Mouse (Mus musculus): ENCODE data around the gene Sptan1.

Sptan1 gene

DNA sequence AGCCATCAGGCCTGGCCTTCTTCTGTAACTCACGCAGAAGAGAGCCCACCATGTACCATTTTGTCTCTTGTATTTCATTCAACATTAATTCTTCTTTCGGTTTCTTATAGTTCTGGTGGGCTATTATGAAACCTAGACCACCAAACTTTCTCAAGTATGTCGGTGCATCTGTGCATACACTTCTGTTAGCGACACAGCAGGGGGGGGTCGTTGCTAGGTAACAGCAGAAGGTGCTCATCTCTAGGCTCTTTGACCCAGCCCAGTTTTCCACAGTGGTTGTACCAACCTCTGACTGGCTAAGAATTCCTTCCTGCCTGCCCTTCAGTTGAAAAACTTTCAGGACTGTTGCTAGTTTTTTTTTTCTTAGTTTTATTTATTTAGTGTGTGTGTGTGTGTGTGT is 93.1 kb downstream of the Sptan1 start:
- no peak for DNase-seq (ENCODE audit: inconsistent age in 2 of 2, low spot score in 1 of 2)

DNA sequence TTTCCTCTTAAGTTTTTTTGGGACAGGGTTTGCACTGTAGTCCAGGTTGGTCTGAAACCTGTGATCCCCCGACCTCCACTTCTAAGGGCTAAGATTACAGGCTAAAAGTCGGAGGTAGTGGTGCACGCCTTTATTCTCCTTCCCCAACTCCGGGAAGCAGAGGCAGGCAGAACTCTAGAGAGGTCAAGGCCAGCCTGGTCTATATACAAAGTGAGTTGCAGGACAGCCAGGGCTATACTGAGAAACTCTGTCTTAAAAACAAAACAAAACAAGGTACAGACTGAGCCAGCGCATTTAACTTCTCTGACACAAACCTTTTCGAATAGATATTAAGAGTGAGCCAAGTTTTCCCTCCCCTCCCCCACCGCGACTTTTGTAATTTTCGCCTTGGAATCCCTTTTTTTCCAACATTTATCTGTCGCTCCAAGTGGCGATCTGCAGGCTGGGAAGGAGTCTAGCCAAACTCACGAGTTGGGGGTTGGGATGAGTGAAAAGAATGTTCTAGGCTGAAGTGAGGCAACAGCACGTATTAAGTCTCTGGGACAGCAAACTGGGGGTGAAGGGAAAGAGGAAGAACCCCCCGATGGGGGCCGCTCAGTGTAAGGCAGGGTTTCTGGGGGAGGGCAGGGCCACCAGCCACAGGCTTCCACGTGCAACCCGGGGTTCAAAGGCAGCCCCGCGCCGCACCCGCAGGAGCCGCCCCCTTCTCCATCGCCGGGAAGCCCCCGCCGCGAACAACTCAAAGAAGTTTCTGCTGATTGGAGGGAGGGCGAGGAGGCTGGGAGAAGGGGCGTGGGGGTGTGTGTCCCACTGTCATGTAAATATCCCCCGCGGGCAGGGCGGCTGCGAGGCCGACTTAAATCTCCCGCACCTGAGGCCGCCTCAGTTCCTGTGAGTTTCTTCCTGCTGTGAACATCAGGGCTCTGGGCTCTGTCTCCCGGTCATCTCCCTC is 96.1 kb downstream of the Sptan1 start:
- peak; percentile 70 to 89 for DNase-seq (ENCODE audit: inconsistent age in 2 of 2, low spot score in 1 of 2)

DNA sequence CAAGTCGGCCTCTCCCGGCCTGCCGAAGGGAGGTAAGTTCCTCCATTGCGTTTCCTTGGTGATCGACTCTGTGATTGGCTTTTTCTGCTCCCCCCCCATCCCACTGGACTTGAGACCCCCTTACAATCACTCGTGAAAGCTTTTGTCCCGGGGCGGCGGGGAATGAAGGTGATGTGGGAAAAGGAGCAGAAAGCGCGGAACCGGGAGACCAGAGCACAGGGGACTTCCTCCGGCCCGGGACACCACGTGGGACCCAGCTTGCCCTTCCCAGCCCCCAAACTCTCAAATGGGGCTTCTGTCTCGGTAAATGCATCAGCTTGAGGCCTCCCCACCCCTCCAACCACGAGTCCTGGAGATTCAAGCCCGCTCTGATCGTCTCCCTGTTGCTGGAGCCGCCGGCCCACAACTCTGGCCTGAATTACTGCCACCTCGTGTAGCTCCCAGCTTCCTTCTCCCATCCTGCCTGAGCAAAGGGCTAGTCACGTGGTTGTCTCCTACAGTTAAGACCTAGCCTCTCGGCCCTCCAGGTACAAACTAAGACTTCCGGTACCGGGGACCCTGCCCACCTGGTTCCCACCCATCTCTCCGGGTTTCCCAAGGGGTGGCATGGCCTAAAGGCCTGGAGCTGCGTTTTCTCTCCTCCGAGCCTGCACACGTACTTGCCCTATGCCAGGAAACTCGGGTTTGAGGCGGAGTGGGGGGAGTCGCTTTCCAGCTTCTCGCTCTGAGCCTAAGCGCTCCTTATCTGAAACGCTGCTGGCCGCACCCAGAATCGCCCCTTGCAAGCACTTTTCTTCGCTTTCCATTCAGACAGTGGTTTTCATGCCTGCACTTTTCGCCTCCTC is 97.1 kb downstream of the Sptan1 start:
- peak; percentile 81 to 96 for DNase-seq (ENCODE audit: inconsistent age in 2 of 2, low spot score in 1 of 2)

DNA sequence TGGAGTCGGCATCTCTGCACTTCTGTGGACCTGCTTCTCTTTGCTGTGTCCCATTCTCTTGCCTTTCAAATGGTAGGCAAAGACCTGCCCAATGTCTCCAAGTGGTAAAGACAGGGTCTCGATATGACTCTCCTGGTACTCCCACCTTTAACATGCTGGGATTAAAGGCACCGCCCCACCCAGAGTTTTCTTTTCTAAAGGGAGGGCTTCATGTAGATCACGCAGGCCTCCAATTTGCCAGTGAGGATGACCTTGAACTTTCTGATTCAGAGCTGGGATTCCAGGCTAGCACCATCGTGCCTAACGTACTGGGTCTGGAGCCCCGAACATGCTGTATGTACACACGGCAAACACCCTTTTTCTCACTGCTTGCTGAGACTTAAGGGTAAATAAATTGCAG is 97.9 kb downstream of the Sptan1 start:
- DNase-seq (ENCODE audit: inconsistent age in 2 of 2, low spot score in 1 of 2), result peak; percentile 78 to 92

DNA sequence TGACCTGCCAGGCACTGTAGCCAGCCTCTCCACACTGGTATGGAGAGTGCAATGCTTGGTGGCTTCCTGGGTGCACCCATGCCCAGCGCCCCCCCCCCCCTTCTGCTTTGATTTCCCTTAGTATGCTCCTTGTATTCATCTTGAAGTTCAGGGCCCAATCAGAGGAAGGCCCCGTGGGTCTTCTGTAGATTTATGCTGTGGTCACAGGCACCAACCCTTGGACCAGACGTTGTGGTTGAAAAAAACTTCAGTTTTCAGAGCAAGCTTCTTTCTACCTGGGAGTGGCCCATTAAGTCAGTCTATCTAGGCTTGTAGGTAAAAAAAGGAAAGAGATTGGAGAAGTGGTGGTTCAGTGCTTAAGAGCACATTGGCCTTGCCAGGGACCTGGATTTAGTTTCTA is 98.4 kb downstream of the Sptan1 start:
- peak in 1 of 2 experiments; percentile 73 for DNase-seq (ENCODE audit: inconsistent age in 2 of 2, low spot score in 1 of 2)

DNA sequence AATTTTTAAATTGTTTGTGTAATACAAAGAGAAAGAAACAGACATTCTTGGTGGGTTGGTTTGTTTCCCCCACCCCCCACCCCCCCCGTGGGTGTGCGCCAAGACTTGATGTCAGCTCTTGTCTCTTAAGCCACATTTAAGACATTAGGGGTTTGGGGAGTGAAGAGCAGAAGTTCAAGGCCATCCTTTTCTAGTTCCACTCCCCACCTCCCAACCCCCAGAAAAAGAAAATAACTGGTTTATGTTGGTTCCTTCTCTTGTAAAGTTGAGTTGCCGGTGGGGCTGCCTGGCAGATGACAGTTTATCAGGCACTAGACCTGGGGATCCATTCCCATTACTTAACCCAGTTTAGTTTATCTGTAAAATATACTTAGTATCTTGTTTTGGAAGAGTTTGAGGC is 98.9 kb downstream of the Sptan1 start:
- DNase-seq (ENCODE audit: inconsistent age in 2 of 2, low spot score in 1 of 2), result peak in 1 of 2 experiments; percentile 42

DNA sequence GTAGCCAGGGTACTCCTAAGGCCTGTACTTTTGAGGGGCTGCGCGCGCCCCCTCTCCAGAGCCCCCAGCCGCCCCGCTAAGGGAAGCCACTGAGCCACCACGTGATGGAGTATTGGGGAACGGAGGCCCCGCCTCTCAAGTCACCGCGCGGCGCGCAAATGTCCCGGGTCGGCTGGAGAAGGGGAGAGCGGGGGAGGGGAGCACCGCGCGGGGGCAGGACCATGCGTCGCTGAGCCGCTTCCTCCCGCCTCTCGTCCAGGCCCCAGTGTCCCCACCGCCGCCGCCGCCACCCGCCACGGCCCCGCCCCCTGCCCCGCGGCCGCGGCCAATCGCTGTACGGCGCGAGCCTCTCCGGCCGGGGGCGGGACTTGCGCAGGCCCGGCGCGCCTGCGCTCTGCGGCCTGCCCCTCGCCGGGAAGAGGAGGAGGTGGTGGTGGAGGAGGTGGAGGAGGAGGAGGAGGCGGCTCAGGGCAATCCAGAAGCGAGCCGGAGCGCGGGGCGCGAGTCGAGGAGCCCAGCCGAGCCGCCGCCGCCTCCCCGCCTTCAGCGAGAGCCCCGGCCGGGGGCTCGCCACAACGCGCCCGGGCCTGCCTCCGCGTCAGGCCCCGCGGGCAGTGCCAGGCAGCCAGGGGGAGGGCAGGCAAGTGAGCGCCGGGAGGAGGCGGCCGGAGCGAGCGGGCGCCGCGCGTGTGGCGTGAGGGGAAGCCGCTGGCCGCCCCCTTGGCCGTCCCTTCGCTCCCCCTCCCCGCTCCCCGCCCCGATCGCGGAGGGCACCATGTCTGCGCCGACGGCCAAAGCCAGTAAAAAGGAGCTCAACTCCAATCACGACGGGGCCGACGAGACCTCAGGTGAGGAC is 100.9 kb downstream of the Sptan1 start:
- DNase-seq (ENCODE audit: inconsistent age in 2 of 2, low spot score in 1 of 2), result peak; percentile 99

DNA sequence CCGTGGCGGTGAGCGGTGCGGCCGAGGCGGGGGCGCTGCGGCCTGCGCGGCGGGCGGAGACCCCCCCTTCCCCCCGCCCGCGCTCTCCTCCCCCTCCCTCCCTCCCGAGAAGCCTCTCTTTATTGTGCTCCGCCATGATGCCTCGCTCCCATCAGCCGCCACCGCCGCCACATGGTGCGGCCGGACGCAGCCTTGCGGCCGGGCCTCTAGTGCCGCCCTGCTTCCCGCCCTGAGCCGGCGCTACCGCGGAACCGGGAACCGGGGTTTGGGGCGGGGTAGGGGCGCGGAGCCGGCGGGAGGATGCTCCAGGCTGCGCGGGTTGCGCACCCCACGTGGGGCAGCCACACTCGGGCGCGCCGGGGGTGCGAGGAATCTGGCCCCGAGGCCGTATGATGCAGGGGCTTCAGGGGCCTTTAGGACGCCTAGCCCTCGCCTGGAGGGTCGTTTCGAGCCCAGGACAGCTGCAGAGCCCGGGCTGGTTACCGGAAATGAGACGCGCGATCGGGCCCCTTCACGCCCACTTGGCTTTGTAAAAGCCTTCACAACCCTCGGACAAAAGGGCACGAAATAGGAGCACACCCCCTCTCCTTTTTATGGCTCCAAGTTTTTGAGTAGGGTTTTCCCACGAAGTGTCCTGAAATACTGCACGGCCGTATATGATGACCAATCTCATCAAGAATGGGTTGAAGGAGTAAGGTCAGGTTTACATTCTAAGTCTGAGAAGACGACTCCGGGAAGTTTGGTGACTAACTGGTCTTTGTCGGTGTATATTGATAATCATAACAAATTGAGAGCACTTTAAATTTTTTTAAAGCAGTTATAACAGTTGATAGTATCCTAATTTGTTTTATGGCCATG is 101.9 kb downstream of the Sptan1 start:
- peak; percentile 61 to 84 for DNase-seq (ENCODE audit: inconsistent age in 2 of 2, low spot score in 1 of 2)

DNA sequence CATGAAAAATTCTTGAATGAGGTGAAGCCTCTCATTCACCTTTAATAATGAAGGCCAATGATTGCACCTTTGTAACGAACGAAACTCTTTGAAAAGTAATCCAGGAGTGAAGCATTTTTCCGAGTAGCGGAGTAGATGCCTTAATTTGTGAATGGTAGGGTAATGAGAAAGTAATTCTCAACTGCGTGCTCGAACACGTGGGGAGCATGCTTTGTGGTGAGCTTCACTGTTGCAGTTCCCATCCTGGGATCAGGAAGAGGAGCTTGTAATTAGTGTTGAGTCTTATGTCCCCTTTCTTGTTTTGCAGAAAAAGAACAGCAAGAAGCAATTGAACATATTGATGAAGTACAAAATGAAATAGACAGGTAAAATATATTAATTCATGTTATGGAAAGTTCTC is 102.6 kb downstream of the Sptan1 start:
- DNase-seq (ENCODE audit: inconsistent age in 2 of 2, low spot score in 1 of 2), result peak in 1 of 2 experiments; percentile 44

DNA sequence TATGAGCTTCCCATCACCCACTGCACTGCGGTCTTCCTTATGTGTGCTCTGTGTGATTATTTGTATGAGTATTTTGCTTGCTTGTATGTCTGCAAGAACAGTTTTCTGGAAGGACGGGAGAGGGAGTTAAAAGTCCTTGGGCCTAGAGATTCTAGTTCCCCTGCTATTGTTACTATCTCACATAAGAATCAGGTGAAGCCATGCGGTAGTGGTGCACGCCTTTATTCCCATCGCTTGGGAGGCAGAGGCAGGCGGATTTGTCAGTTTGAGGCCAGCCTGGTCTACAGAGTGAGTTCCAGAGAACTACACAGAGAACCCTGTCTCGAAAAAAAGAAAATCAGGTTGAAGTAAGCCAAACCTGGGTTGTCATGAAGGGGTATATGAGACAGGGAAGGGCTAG is 107.5 kb downstream of the Sptan1 start:
- DNase-seq (ENCODE audit: inconsistent age in 2 of 2, low spot score in 1 of 2), result no peak

DNA sequence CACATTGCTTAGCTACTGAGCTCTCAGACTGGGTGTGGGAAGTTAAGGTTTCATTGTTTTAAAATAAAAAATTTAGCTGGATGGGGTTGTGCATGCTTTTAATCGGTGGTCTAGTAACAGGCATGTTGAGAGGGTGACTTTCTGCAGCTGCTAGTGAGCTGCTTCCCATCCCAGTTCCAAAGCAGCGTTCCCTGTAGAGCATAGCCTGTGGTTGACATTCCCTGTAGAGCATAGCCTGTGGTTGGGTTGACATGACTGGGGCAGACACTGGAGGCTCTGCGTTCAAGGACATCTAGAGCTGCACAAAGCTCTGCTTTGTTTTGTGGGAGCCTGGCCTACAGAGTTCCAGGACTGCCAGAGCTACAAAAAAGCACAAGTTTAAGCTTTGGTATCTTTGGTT is 107.9 kb downstream of the Sptan1 start:
- DNase-seq (ENCODE audit: inconsistent age in 2 of 2, low spot score in 1 of 2), result no peak

DNA sequence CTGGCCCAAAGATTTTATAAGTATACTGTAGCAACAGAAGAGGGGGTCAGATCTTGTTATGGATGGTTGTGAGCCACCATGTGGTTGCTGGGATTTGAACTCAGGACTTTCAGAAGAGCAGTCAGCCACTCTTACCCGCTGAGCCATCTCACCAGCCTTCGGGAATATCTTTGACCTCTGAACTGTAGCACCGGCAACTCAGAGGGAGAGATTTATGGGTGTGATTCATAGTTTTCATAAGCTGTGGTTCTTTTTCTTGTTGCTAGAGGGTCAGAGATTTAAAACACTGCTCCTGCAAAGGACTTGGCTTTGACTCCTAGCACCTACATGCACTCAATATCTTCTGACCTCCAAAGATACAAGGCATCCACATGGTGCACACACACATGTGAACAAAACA is 110.3 kb downstream of the Sptan1 start:
- DNase-seq (ENCODE audit: inconsistent age in 2 of 2, low spot score in 1 of 2), result peak; percentile 49 to 80

DNA sequence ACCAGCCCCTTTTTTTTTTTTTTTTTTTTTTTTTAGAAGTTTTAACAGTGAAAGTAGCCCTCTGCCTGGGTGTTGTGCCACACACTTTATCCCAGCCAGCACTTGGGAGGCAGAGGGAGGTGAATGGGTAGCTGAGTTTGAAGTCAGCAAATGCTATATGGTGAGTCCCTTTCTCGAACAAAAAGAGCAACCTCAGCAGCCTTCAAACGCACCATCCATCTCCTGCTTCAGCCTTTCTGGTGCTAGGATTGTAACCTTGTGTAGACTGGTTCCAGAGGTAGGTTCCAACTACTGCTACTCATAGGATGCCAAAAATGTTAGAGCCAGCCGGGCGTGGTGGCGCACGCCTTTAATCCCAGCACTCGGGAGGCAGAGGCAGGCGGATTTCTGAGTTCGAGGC is 111.1 kb downstream of the Sptan1 start:
- no peak for DNase-seq (ENCODE audit: inconsistent age in 2 of 2, low spot score in 1 of 2)

DNA sequence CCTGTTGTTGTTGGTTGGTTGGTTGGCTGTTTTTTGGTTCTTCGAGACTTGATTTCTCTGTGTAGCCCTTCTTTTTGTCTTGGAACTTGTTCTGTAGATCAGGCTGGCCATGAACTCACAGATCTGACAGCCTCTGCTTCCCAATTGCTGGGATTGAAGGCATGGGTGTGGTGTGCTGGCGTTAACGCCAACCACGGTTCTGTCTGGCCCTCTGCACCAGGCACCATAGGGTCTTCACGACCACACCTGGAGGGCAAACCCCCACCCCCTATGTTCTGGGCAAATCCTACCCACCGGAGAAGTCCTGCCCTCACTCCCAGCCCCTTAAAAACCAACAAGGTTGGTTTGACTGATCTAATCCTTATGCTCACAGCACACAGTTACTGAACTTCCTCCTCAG is 111.6 kb downstream of the Sptan1 start:
- DNase-seq (ENCODE audit: inconsistent age in 2 of 2, low spot score in 1 of 2), result no peak

DNA sequence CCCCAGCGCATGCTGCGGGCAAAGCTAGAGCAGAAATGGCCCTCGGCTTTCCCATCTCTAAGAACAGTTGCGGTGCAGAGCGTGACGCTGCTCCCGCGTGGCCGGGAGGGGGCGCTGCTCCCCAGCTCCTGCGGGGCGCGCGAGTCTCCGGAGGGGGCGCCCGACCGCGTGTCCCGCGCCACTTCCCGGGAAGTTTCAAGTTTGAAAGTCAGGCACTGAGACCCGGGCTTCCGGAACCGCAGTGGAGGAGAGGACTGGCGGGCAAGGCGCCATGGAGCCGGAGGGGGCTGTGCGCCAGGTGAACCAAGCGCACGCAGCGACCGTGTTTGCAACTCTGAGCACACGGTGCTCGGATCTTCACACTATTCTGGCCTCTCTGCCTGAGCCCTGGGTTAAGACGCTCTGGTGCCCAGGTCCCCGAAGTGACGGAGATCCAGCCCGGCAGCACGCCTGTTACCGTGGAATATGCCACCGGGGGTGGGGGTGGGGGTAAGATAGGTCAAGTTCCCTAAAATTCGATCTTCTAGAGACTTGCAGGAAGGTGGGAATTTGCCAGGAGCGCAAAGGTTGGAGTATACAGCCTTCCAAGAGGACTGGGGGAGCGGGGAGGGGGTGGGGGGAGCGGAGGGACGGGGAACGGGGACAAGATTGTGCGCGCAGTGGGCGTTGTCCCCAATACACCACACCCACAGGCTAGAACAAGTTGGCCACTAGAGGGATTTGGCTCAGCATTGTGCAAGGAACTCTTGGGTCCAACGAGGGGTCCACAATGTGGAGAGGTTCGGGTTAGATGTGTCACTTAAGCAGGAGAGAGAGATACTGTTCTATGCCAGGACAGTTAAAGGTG is 112.4 kb downstream of the Sptan1 start, which contains the start of gene Pkn3:
TSS of gene Pkn3 (plus strand) at position 183 of the 847 bp plus-strand sequence.
- DNase-seq (ENCODE audit: inconsistent age in 2 of 2, low spot score in 1 of 2), result peak; percentile 91 to 96

DNA sequence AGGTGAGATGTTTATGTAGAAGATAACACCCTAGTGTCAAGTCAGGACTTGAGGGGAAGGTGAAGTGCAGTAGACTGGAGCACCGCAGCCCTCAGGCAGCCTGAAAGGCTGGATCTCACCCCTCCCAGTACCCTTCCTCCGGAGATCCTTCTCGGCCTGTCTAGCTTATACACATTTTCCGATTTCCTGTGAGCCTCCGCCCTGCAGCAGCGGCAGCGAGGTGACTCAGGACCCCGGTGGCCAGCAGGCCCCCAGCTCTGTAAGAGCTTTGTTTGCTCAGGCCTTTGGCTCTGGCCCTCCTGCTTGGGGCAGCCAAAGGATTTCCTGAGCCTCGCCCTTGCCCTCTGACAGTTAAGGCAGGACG is 113.0 kb downstream of the Sptan1 start:
- DNase-seq (ENCODE audit: inconsistent age in 2 of 2, low spot score in 1 of 2), result no peak

DNA sequence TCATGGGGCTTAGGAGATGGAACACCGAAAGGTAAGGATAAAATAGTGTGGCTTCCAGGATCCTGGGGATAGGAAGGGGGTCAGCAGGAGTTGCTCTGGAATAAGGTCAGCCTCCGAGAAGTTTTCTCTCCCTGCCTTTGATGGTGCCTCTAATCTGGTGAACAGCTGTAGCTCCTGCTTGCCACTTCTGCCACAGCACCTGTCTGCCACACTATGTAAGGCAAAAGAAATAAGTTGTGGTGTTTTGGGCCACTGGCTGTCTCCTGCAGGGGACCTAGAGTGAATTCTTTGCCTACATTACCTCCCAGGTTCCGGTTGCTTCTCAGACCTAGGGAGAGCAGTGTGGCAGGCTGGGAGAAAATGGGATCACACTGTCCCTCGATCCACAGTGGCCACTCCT is 113.4 kb downstream of the Sptan1 start:
- no peak for DNase-seq (ENCODE audit: inconsistent age in 2 of 2, low spot score in 1 of 2)

DNA sequence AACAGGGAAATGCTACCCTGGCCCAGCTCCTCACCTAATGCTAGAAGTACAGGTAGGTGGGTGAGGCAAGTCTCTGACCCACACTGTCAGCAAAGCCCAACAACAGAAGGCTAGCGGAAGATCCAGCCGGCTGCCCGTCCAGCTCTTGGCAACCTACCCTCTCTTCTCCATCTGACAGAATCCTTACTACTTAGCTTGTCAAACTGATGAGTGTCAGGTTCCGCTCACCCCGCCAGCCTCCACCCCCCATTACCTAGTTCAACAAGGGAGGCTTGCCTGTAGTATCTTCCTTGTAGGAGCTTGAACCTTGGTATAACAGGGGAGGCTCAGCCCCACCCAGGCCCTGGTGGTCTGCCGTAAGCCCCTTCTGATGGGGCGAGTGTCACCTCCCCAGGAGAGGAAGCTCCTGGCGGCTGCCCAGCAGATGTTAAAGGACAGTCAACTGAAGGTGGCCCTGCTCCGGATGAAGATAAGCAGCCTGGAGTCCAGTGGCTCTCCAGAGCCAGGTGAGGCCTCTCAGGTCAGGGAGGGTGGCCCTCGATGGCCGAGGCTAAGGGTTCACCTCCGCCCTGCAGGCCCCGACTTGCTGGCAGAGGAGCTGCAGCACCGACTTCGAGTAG is 114.9 kb downstream of the Sptan1 start:
- no peak for DNase-seq (ENCODE audit: inconsistent age in 2 of 2, low spot score in 1 of 2)

Data from adrenal gland, adult (tissue).